ENCODE assay signal across 8 mouse cellular contexts in genomic region chr7:126922624-126923060, GRCm38 (mm10). TPM values are rescaled to one million over a fixed set of nuclear protein-coding genes. Genes with fewer than 3 reads are reported as not detected.
DNase-seq lines count a peak whose midpoint lies in the region; ATAC-seq and TF ChIP-seq lines count a peak whose summit lies in the region.

TSS of gene Tmem219 (minus strand) at chr7:126922917.

- peak; percentile 51; the same call in 1 of the 2 replicates for TF ChIP-seq EP300 in lung, postnatal 0 days (IDR thresholded peaks at IDR 0.05)

- no peaks in the 10 kb centered on the region for H3K9me3 ChIP-seq in forebrain, embryonic 10.5 days
- no peaks in the 10 kb centered on the region for H3K9me3 ChIP-seq in lung, postnatal 0 days (ENCODE audit: low read length)

- no peaks in the 10 kb centered on the region for H3K36me3 ChIP-seq in forebrain, embryonic 10.5 days (replicated peaks)
- no peaks in the 10 kb centered on the region for H3K36me3 ChIP-seq in lung, postnatal 0 days (ENCODE audit: insufficient read depth, low read length)

- peaks cover 28% of the 10 kb centered on the region for H3K4me1 ChIP-seq in forebrain, embryonic 10.5 days
- no peaks in the 10 kb centered on the region for H3K4me1 ChIP-seq in lung, postnatal 0 days (ENCODE audit: insufficient read depth, low read depth, low read length)

- intact Hi-C loops in heart, postnatal 10 days (cut with DNase I) = no loop called here

- TF ChIP-seq CTCF in lung, postnatal 0 days (IDR thresholded peaks at IDR 0.05) = peak; percentile 29

- DNase-seq in thymus, postnatal 0 days (ENCODE audit: low spot score) = no peak
- no peak for DNase-seq in thymus, postnatal 36 days
- DNase-seq in forebrain, embryonic 10.5 days (ENCODE audit: extremely low spot score, low spot score) = no peak
- DNase-seq in heart, postnatal 10 days = peak; percentile 69 to 72
- DNase-seq in kidney, postnatal 36 days = peak; percentile 91 to 94
- DNase-seq in lung, postnatal 0 days (ENCODE audit: low spot score) = peak; percentile 71
- peak; percentile 35 for DNase-seq in retina, embryonic 14.5 days (ENCODE audit: low spot score)
- DNase-seq in spleen, postnatal 36 days (ENCODE audit: low spot score in 2 of 2) = no peak

- peak within 1 kb of the TSS; percentile 81 for H3K27ac ChIP-seq in forebrain, embryonic 10.5 days
- H3K27ac ChIP-seq in lung, postnatal 0 days (ENCODE audit: low read length) = peak within 1 kb of the TSS; percentile 15; the same call in 1 of the 2 replicates

- peak; percentile 90 for ATAC-seq in lung, postnatal 0 days

- H3K4me3 ChIP-seq in forebrain, embryonic 10.5 days = peak within 1 kb of the TSS; percentile 28
- no peak within 1 kb of the TSS for H3K4me3 ChIP-seq in lung, postnatal 0 days (ENCODE audit: low read depth, low read length)

- H3K27me3 ChIP-seq in forebrain, embryonic 10.5 days (ENCODE audit: poor library complexity, severe bottlenecking) = no peaks in the 10 kb centered on the region
- H3K27me3 ChIP-seq in lung, postnatal 0 days (replicated peaks; ENCODE audit: insufficient read depth, low read length) = no peaks in the 10 kb centered on the region

- H3K9ac ChIP-seq in lung, postnatal 0 days (replicated peaks; ENCODE audit: low read depth) = no peak within 1 kb of the TSS

- WGBS in forebrain, embryonic 10.5 days = 67% methylated on average over 5 of the region's 5 CpGs
- WGBS in lung, postnatal 0 days = 38% methylated on average over 5 of the region's 5 CpGs

- no peak within 1 kb of the TSS for H3K4me2 ChIP-seq in lung, postnatal 0 days (replicated peaks; ENCODE audit: low read depth, low read length)

RNA-seq across cellular contexts. Expression of gene Tmem219, which starts in this region (rescaled TPM):
- 37.4 and 38.9 TPM in 2 replicates for polyA plus RNA-seq in thymus, postnatal 0 days (2015; fragmentation: Nextera tagmentation; extraction: Ambion mirVana)
- 22.2 and 24.9 TPM in 2 replicates for polyA plus RNA-seq in forebrain, embryonic 10.5 days (2016; fragmentation: Nextera tagmentation; extraction: Ambion mirVana)
- total RNA-seq in heart, postnatal 10 days (2021) = 10 to 100 TPM; 16.3 to 17.6 TPM
- 42.5 and 45.0 TPM in 2 replicates for polyA plus RNA-seq in lung, postnatal 0 days (2015; fragmentation: Nextera tagmentation; extraction: Ambion mirVana)

Comparison
In these comparisons a context has a peak if more than half of its experiments do, and no peak if none do; other contexts are left out.
1. DNase-seq: peak in heart, postnatal 10 days (2 of 2), kidney, postnatal 36 days (2 of 2), lung, postnatal 0 days (single experiment) and retina, embryonic 14.5 days (single experiment); none in thymus, postnatal 0 days (single experiment), thymus, postnatal 36 days (0 of 2), forebrain, embryonic 10.5 days (single experiment) and spleen, postnatal 36 days (0 of 2).